22 mouse cellular contexts compared by ENCODE assay signal in the genomic region with DNA sequence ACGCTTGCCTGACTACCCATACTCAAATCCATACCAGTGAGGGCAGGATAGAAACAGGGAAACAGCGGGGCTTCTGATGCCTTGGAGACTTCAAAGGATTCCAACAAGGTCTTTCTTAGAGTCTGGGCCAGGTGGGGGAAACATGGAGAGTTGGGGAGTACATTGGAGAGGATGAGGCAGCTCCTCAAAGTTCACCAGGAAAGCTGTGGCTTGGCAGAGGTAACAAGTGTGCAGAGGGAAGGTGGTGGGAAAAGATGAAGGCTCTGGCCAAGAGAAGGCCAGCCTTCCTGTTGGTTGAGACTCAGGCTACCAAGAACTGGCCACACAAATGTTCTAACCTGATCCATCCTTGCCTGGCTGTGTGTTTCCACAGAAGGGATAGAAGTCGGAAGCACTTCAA.
A peak's percentile ranks its signal among the peaks of the same experiment; 100 is the strongest.
DNase-seq lines count a peak whose midpoint lies in the region; ATAC-seq and TF ChIP-seq lines count a peak whose summit lies in the region.
"Had no signal": no experiment of that assay in that cellular context is flagged by ENCODE, and none has a peak within 500 bp of the region (broad histone marks: within the 10 kb centered on the region; RNA-seq: fewer than 3 reads in every experiment).

No protein-coding gene starts in this region.

- no peak for TF ChIP-seq POLR2A in bone marrow macrophage, adult 2 months (IDR thresholded peaks at IDR 0.05; ENCODE audit: borderline replicate concordance, low read depth, low read length)

- no peak for ATAC-seq in midbrain, embryonic 14.5 days (ENCODE audit: low FRiP score, low TSS enrichment)
- no peak for ATAC-seq in forebrain, postnatal 0 days
- ATAC-seq: CD4-positive, CD25-positive, alpha-beta regulatory T cell, adult 4 months; intestine, embryonic 15.5 days had no signal

- WGBS in midbrain, embryonic 10.5 days, result 88% methylated on average over 3 of the region's 3 CpGs
- WGBS in midbrain, embryonic 14.5 days, result 76% methylated on average over 3 of the region's 3 CpGs
- WGBS in forebrain, postnatal 0 days, result 76% methylated on average over 3 of the region's 3 CpGs

- no peak overlapping the region for H3K4me2 ChIP-seq in midbrain, embryonic 14.5 days (ENCODE audit: low read length)
- H3K4me2 ChIP-seq in forebrain, postnatal 0 days (ENCODE audit: low read depth), result no peak overlapping the region
- H3K4me2 ChIP-seq: heart, embryonic 12.5 days; heart, embryonic 15.5 days had no signal

- no peaks in the 10 kb centered on the region for H3K27me3 ChIP-seq in midbrain, embryonic 10.5 days (ENCODE audit: low read depth, poor library complexity, severe bottlenecking)
- H3K27me3 ChIP-seq in midbrain, embryonic 14.5 days (ENCODE audit: control insufficient read depth, insufficient read depth, low read length), result no peaks in the 10 kb centered on the region
- no peaks in the 10 kb centered on the region for H3K27me3 ChIP-seq in forebrain, postnatal 0 days (ENCODE audit: insufficient read depth, low read length)
- H3K27me3 ChIP-seq: embryonic facial prominence, embryonic 15.5 days; heart, embryonic 12.5 days; heart, embryonic 15.5 days; hindbrain, embryonic 12.5 days; hindbrain, embryonic 15.5 days; intestine, embryonic 15.5 days had no signal

- H3K27ac ChIP-seq in gastrocnemius, adult 2 months, result peak overlapping the region; percentile 71; the same call in 1 of the 2 replicates
- H3K27ac ChIP-seq in midbrain, embryonic 10.5 days (replicated peaks), result 0 out of 2 replicates have a peak overlapping the region, but pooled peaks have one; percentile 59
- no peak overlapping the region for H3K27ac ChIP-seq in midbrain, embryonic 14.5 days (replicated peaks; ENCODE audit: low read depth, low read length)
- H3K27ac ChIP-seq in bone marrow macrophage, adult 2 months (ENCODE audit: insufficient read depth, low read depth, low read length), result peak overlapping the region; percentile 94
- H3K27ac ChIP-seq in forebrain, postnatal 0 days (ENCODE audit: low read depth, low read length), result no peak overlapping the region
- H3K27ac ChIP-seq: embryonic facial prominence, embryonic 15.5 days; heart, embryonic 15.5 days had no signal

- H3K9me3 ChIP-seq in midbrain, embryonic 10.5 days (replicated peaks), result no peaks in the 10 kb centered on the region
- H3K9me3 ChIP-seq in midbrain, embryonic 14.5 days (ENCODE audit: control insufficient read depth, low read length), result no peaks in the 10 kb centered on the region
- H3K9me3 ChIP-seq in forebrain, postnatal 0 days (ENCODE audit: low read length), result no peaks in the 10 kb centered on the region
- H3K9me3 ChIP-seq: embryonic facial prominence, embryonic 15.5 days; heart, embryonic 12.5 days; heart, embryonic 15.5 days; hindbrain, embryonic 12.5 days; hindbrain, embryonic 15.5 days; intestine, embryonic 15.5 days had no signal

- H3K36me3 ChIP-seq in midbrain, embryonic 10.5 days, result no peaks in the 10 kb centered on the region
- H3K36me3 ChIP-seq in midbrain, embryonic 14.5 days (ENCODE audit: control insufficient read depth, insufficient read depth, low read length), result no peaks in the 10 kb centered on the region
- H3K36me3 ChIP-seq in forebrain, postnatal 0 days (ENCODE audit: insufficient read depth), result no peaks in the 10 kb centered on the region
- H3K36me3 ChIP-seq: embryonic facial prominence, embryonic 15.5 days; heart, embryonic 12.5 days; heart, embryonic 15.5 days; hindbrain, embryonic 12.5 days; hindbrain, embryonic 15.5 days; intestine, embryonic 15.5 days had no signal

- no peak for DNase-seq in gastrocnemius, adult 2 months
- DNase-seq in gastrocnemius, postnatal 10 days, result no peak
- DNase-seq in midbrain, embryonic 10.5 days (ENCODE audit: low spot score), result no peak
- DNase-seq in midbrain, embryonic 14.5 days, result no peak
- DNase-seq in forebrain, postnatal 0 days, result no peak
- DNase-seq: adrenal gland, adult 2 months; adrenal gland, postnatal 14 days; cerebellum, adult 11-12 months; cerebellum, adult 8-10 months; cerebellum, postnatal 10 days; cerebellum, postnatal 36 days; embryo, embryonic 11 days; gastrocnemius, postnatal 14 days; heart, postnatal 4 days had no signal

- no peak for TF ChIP-seq CTCF in gastrocnemius, adult 2 months (IDR thresholded peaks at IDR 0.05)
- no peak for TF ChIP-seq CTCF in bone marrow macrophage, adult 2 months (IDR thresholded peaks at IDR 0.05; ENCODE audit: low read depth, low read length)
- no peak for TF ChIP-seq CTCF in forebrain, postnatal 0 days (IDR thresholded peaks at IDR 0.05; ENCODE audit: low read depth)

- H3K9ac ChIP-seq in midbrain, embryonic 14.5 days (replicated peaks; ENCODE audit: low read length), result no peak overlapping the region
- no peak overlapping the region for H3K9ac ChIP-seq in forebrain, postnatal 0 days
- H3K9ac ChIP-seq: embryonic facial prominence, embryonic 15.5 days; heart, embryonic 12.5 days; heart, embryonic 15.5 days; hindbrain, embryonic 12.5 days; hindbrain, embryonic 15.5 days; intestine, embryonic 15.5 days had no signal

- peaks cover 25% of the 10 kb centered on the region for H3K4me1 ChIP-seq in midbrain, embryonic 10.5 days
- H3K4me1 ChIP-seq in midbrain, embryonic 14.5 days (ENCODE audit: control insufficient read depth, insufficient read depth, low read length), result peaks cover 5% of the 10 kb centered on the region; the same call in 1 of the 2 replicates
- H3K4me1 ChIP-seq in bone marrow macrophage, adult 2 months (ENCODE audit: control insufficient read depth, insufficient read depth, low read length), result peaks cover 31% of the 10 kb centered on the region
- 0 out of 2 replicates have a peak, but pooled peaks cover 12% of the 10 kb centered on the region for H3K4me1 ChIP-seq in forebrain, postnatal 0 days (ENCODE audit: insufficient read depth)
- H3K4me1 ChIP-seq: heart, embryonic 12.5 days; heart, embryonic 15.5 days; intestine, embryonic 15.5 days had no signal

- H3K4me3 ChIP-seq in gastrocnemius, adult 2 months, result no peak overlapping the region
- no peak overlapping the region for H3K4me3 ChIP-seq in midbrain, embryonic 10.5 days
- H3K4me3 ChIP-seq in midbrain, embryonic 14.5 days (replicated peaks; ENCODE audit: low read depth, low read length), result no peak overlapping the region
- no peak overlapping the region for H3K4me3 ChIP-seq in bone marrow macrophage, adult 2 months (ENCODE audit: insufficient read depth, low read length)
- no peak overlapping the region for H3K4me3 ChIP-seq in forebrain, postnatal 0 days (ENCODE audit: low read depth, low read length)
- H3K4me3 ChIP-seq: embryonic facial prominence, embryonic 15.5 days; heart, embryonic 12.5 days; heart, embryonic 15.5 days; hindbrain, embryonic 12.5 days; hindbrain, embryonic 15.5 days; intestine, embryonic 15.5 days had no signal

- intact Hi-C loops in gastrocnemius, adult 2 months (cut with DNase I), result loop anchor here (5.0 kb wide), 1 partner anchor 77 kb away; no protein-coding TSS in a partner anchor

Comparison
In these comparisons a context has a peak if more than half of its experiments do, and no peak if none do; other contexts are left out.
1. H3K27ac ChIP-seq: peak in gastrocnemius, adult 2 months (single experiment), midbrain, embryonic 10.5 days (single experiment) and bone marrow macrophage, adult 2 months (single experiment); none in midbrain, embryonic 14.5 days (single experiment) and forebrain, postnatal 0 days (single experiment).